Mouse (Mus musculus): ENCODE measurements around the gene Nppb.

- TF ChIP-seq CTCF (IDR thresholded peaks at IDR 0.05; ENCODE audit: borderline replicate concordance, extremely low read depth, insufficient read depth, insufficient read length) (no peak), POLR2A (IDR thresholded peaks at IDR 0.05; ENCODE audit: borderline replicate concordance, extremely low read depth, insufficient read depth, insufficient read length, poor library complexity, severe bottlenecking) (no peak)
Observed at GRCm38 (mm10) chr4:148004361-148004760, 18.8 kb downstream of the Nppb start.
